Mouse (Mus musculus) bone marrow, adult 2 months (tissue): ENCODE results near the gene Tacc2.

ENCODE experiments used
- CTCF ChIP-seq: fragments of 200-500 bp; IDR thresholded peaks from 2 replicates; pipeline ENCODE4 v1.5.1; 2011; ENCODE audit warnings: low read length, control low read depth; ENCODE audit not compliant: control insufficient read depth, insufficient read depth
- POLR2A ChIP-seq: fragments of 200-500 bp; IDR thresholded peaks from 2 replicates; pipeline ENCODE4 v1.6.1; 2011; ENCODE audit warnings: low read depth, mild to moderate bottlenecking, control low read depth, low read length, borderline replicate concordance; ENCODE audit not compliant: control insufficient read depth

DNA sequence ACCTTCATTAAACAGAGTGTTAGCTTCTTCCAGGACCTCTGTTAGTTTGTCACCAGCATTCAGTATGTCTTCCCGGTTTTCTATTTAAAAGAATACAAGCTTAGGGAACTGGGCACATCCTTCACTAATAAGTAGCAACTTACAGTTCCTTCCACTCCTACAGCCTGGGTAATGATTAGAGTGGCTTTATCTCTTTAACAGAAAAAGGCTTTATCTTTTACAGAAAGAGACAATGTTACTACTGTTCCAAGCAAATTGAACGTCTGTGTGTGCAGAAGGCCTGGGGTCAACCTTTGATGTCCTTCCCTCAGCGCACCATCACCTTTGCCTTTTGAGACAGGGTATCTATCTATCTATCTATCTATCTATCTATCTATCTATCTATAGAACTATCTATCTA is 31.3 kb upstream of the Tacc2 start:
- TF ChIP-seq CTCF (no peak), POLR2A (no peak)
